Mouse (Mus musculus): ENCODE data around the gene Foxd2.

GRCm38 (mm10) chr4:114929155-114929554, 20.5 kb upstream of the Foxd2 start:
- TF ChIP-seq CTCF (IDR thresholded peaks at IDR 0.05) (no peak), POLR2A (IDR thresholded peaks at IDR 0.05; ENCODE audit: insufficient read depth, low read depth, low read length) (no peak)

Measured in heart, adult 2 months (tissue).